Mouse (Mus musculus) ES-Bruce4 (cell line): Measurements from ENCODE around the gene Itgb6. TPM values are rescaled to one million over a fixed set of nuclear protein-coding genes. Genes with fewer than 3 reads are reported as not detected.

ENCODE experiments used
- H3K27ac ChIP-seq: 2 replicates; pipeline ENCODE4 v1.5.1; 2012; ENCODE audit warnings: low read length, inconsistent platforms; ENCODE audit not compliant: insufficient read depth
- H3K27me3 ChIP-seq: 2 replicates; pipeline ENCODE4 v1.6.1; 2012; ENCODE audit warnings: mild to moderate bottlenecking, low read length, inconsistent platforms; ENCODE audit not compliant: control insufficient read depth, poor library complexity, insufficient read depth, severe bottlenecking
- H3K36me3 ChIP-seq: 2 replicates; pipeline ENCODE4 v1.6.1; 2012; ENCODE audit warnings: inconsistent platforms, mild to moderate bottlenecking, low read length, moderate library complexity; ENCODE audit not compliant: control insufficient read depth, poor library complexity, insufficient read depth, severe bottlenecking
- H3K4me1 ChIP-seq: one replicate; pipeline ENCODE4 v1.8.1; 2011; ENCODE audit warnings: low read length; ENCODE audit not compliant: control insufficient read depth, insufficient read depth
- H3K4me3 ChIP-seq: 2 replicates; pipeline ENCODE4 v1.5.1; 2011; ENCODE audit warnings: low read depth, mild to moderate bottlenecking, low read length
- H3K9ac ChIP-seq: 2 replicates; pipeline ENCODE4 v1.6.1; 2012; ENCODE audit warnings: low read depth, mild to moderate bottlenecking, inconsistent platforms; ENCODE audit not compliant: poor library complexity, severe bottlenecking
- H3K9me3 ChIP-seq: replicated peaks from 2 replicates; pipeline ENCODE4 v1.6.1; 2012; ENCODE audit warnings: mild to moderate bottlenecking, low read length, inconsistent platforms; ENCODE audit not compliant: control insufficient read depth, poor library complexity, insufficient read depth, severe bottlenecking
- CTCF ChIP-seq: IDR thresholded peaks from one replicate; pipeline ENCODE4 v1.8.1; 2011; ENCODE audit warnings: low read depth, low read length
- EP300 ChIP-seq: IDR thresholded peaks from 2 replicates; pipeline ENCODE4 v1.6.1; 2011; ENCODE audit warnings: low read depth, low read length; ENCODE audit not compliant: insufficient read depth
- POLR2A ChIP-seq: IDR thresholded peaks from one replicate; pipeline ENCODE4 v1.8.1; 2011; ENCODE audit warnings: low read length; ENCODE audit not compliant: insufficient read depth
- polyA plus RNA-seq: library from polyadenylated mRNA; stranded (reverse); fragments of >200 nt; gene quantifications from 2 replicates; pipeline ENCODE4 v1.2.4, GENCODE M21; 2011; ENCODE audit warnings: low read depth; ENCODE audit not compliant: missing spikeins, insufficient read depth, insufficient read length

Itgb6 gene
- polyA plus RNA-seq, 1 experiment, result 0.28 TPM

- no peaks in the 10 kb centered on the region for H3K36me3 ChIP-seq
- no peak for TF ChIP-seq POLR2A
- no peak for TF ChIP-seq CTCF
- TF ChIP-seq EP300, result no peak
Observed at GRCm38 (mm10) chr2:60688150-60688549, 34.3 kb downstream of the Itgb6 start.

GRCm38 (mm10) chr2:60685973-60686372, 36.5 kb downstream of the Itgb6 start:
- Histone ChIP-seq H3K27ac (no peak overlapping the region), H3K27me3 (no peaks in the 10 kb centered on the region), H3K9ac (no peak overlapping the region), H3K36me3 (no peaks in the 10 kb centered on the region), H3K4me3 (no peak overlapping the region), H3K4me1 (peaks cover 2% of the 10 kb centered on the region), H3K9me3 (no peaks in the 10 kb centered on the region)
- no peak for TF ChIP-seq CTCF
- TF ChIP-seq EP300, result no peak
- no peak for TF ChIP-seq POLR2A

More at GRCm38 (mm10) chr2:60688150-60688549, 34.3 kb downstream of the Itgb6 start:
- peaks cover 2% of the 10 kb centered on the region for H3K4me1 ChIP-seq
- no peaks in the 10 kb centered on the region for H3K27me3 ChIP-seq
- no peaks in the 10 kb centered on the region for H3K9me3 ChIP-seq
- H3K27ac ChIP-seq, result no peak overlapping the region
- H3K4me3 ChIP-seq, result no peak overlapping the region
- H3K9ac ChIP-seq, result no peak overlapping the region

- H3K36me3 ChIP-seq, result no peaks in the 10 kb centered on the region
- H3K9me3 ChIP-seq, result no peaks in the 10 kb centered on the region
- H3K4me1 ChIP-seq, result peaks cover 1% of the 10 kb centered on the region
- no peak overlapping the region for H3K4me3 ChIP-seq
- no peak overlapping the region for H3K9ac ChIP-seq
- TF ChIP-seq POLR2A (no peak), CTCF (no peak)
- no peak overlapping the region for H3K27ac ChIP-seq
- no peaks in the 10 kb centered on the region for H3K27me3 ChIP-seq
Observed at GRCm38 (mm10) chr2:60684168-60684567, 38.3 kb downstream of the Itgb6 start.

- H3K36me3 ChIP-seq, result no peaks in the 10 kb centered on the region
- H3K4me1 ChIP-seq, result no peaks in the 10 kb centered on the region
- no peak overlapping the region for H3K27ac ChIP-seq
- no peak overlapping the region for H3K9ac ChIP-seq
- no peak for TF ChIP-seq POLR2A
- no peak for TF ChIP-seq CTCF
- TF ChIP-seq EP300, result no peak
- H3K9me3 ChIP-seq, result no peaks in the 10 kb centered on the region
- no peaks in the 10 kb centered on the region for H3K27me3 ChIP-seq
- H3K4me3 ChIP-seq, result no peak overlapping the region
Observed at GRCm38 (mm10) chr2:60682554-60682953, 39.9 kb downstream of the Itgb6 start.

- H3K4me1 ChIP-seq, result no peaks in the 10 kb centered on the region
- H3K27me3 ChIP-seq, result no peaks in the 10 kb centered on the region
- H3K9me3 ChIP-seq, result no peaks in the 10 kb centered on the region
- H3K36me3 ChIP-seq, result no peaks in the 10 kb centered on the region
- H3K27ac ChIP-seq, result no peak overlapping the region
- H3K9ac ChIP-seq, result no peak overlapping the region
- TF ChIP-seq CTCF (no peak), EP300 (no peak), POLR2A (no peak)
- H3K4me3 ChIP-seq, result no peak overlapping the region
Observed at GRCm38 (mm10) chr2:60674413-60674812, 48.0 kb downstream of the Itgb6 start.

- no peak overlapping the region for H3K27ac ChIP-seq
- no peak for TF ChIP-seq EP300
- TF ChIP-seq POLR2A, result no peak
- TF ChIP-seq CTCF, result no peak
- no peaks in the 10 kb centered on the region for H3K36me3 ChIP-seq
- no peak overlapping the region for H3K4me3 ChIP-seq
- H3K27me3 ChIP-seq, result no peaks in the 10 kb centered on the region
- no peaks in the 10 kb centered on the region for H3K4me1 ChIP-seq
- H3K9me3 ChIP-seq, result no peaks in the 10 kb centered on the region
- H3K9ac ChIP-seq, result no peak overlapping the region
Observed at GRCm38 (mm10) chr2:60672973-60673954, 49.2 kb downstream of the Itgb6 start.
